Mouse (Mus musculus) erythroblast, embryonic 14.5 days (primary cell): Measurements from ENCODE around the gene Adgrf1.

Experiments used
- GATA1 ChIP-seq: IDR thresholded peaks from 2 replicates; pipeline ENCODE4 v1.6.1; 2012; ENCODE audit warnings: low read length, inconsistent platforms, mixed read lengths
- TAL1 ChIP-seq: IDR thresholded peaks from 3 replicates; pipeline ENCODE4 v1.6.1; 2012; ENCODE audit warnings: low read length, inconsistent platforms, mixed read lengths

DNA sequence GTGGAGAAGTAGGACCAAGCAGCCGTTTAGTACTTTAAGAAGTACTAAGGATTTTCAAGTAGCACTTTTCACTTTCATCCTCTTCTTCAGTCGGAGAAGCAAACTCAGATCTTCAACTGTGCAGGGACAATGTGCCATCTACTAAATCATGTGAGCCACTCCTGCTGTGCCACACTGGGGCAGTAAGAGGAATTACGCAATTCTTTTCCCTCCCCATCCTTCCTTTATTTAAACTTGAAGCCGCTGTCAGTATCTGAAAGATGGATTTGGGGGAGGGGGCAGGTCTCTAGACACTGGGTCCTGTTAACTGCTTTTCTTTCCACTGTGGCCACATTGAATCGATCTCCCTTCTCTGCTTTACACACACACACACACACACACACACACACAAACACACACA, 62.6 kb downstream of the Adgrf1 start:
- no peak for TF ChIP-seq GATA1
- TF ChIP-seq TAL1: no peak
